Mouse (Mus musculus): ENCODE measurements at regions not wholly inside any gene's neighbourhood (a gene's known extent, or its start where the extent isn't known, plus 50 kb on each side); places are given as distances from the start of the nearest gene placed in this dataset.

DNA sequence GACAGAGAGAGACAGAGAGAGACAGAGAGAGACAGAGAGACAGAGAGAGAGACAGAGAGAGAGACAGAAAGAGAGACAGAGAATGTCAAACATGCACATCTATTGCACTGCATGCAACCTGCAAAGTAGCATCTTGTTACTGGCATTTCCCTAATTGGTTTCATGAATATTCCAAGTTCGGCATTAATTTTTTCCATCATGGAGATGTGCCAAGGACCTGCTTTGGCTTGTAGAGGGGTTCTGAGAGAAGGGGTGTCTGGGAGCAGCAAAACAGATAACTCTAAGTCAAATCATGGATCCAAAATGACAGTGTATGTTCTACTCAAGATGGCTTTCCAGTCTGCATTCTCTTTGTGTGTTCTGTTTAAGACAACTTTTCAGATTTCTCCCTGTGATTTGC is 532.5 kb upstream of the Syt1 start:
- Histone ChIP-seq H3K4me1 (ENCODE audit: control insufficient read depth, insufficient read depth, low read length) (no peaks in the 10 kb centered on the region), H3K9me3 (replicated peaks; ENCODE audit: control insufficient read depth, low read length) (no peaks in the 10 kb centered on the region), H3K9ac (replicated peaks; ENCODE audit: low read length) (no peak overlapping the region), H3K27me3 (ENCODE audit: control insufficient read depth, insufficient read depth, low read length) (no peaks in the 10 kb centered on the region), H3K4me3 (ENCODE audit: low read depth, low read length) (no peak overlapping the region), H3K27ac (replicated peaks; ENCODE audit: low read depth, low read length) (no peak overlapping the region), H3K36me3 (replicated peaks; ENCODE audit: control insufficient read depth, insufficient read depth, low read depth, low read length) (no peaks in the 10 kb centered on the region), H3K4me2 (ENCODE audit: low read depth, low read length) (no peak overlapping the region)
- 86% methylated on average over 1 of the region's 1 CpGs for WGBS
- ATAC-seq (replicated peaks; ENCODE audit: insufficient number of reproducible peaks, low FRiP score, low TSS enrichment, low read depth), result no peak
- no peak for DNase-seq (ENCODE audit: low spot score)

DNA sequence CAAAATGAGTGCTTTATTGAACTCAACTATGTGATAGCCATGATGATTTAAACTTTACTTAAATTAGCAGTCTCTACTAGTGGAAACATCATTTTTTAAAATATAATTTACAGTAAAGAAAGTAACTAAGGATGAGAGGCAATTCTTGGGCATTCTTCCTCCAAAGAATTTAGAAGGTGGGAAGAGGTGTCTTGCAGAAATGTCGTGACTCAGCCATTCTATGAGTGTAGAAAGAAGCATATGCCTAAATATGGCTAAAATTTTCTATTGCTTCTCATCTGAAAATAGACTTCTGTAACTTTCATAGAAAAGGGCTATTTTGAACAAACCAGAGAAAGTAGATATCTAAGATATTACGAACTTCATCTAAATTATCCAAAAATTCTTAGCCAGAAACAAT is 529.4 kb upstream of the Syt1 start:
- ATAC-seq (replicated peaks; ENCODE audit: insufficient number of reproducible peaks, low FRiP score, low TSS enrichment, low read depth) (no peak), DNase-seq (ENCODE audit: low spot score) (no peak)
- Histone ChIP-seq H3K4me2 (ENCODE audit: low read depth, low read length) (no peak overlapping the region), H3K9me3 (replicated peaks; ENCODE audit: control insufficient read depth, low read length) (no peaks in the 10 kb centered on the region), H3K27ac (replicated peaks; ENCODE audit: low read depth, low read length) (no peak overlapping the region), H3K27me3 (ENCODE audit: control insufficient read depth, insufficient read depth, low read length) (no peaks in the 10 kb centered on the region), H3K9ac (replicated peaks; ENCODE audit: low read length) (no peak overlapping the region), H3K36me3 (replicated peaks; ENCODE audit: control insufficient read depth, insufficient read depth, low read depth, low read length) (no peaks in the 10 kb centered on the region), H3K4me3 (ENCODE audit: low read depth, low read length) (no peak overlapping the region), H3K4me1 (ENCODE audit: control insufficient read depth, insufficient read depth, low read length) (no peaks in the 10 kb centered on the region)
- 82% methylated on average over 2 of the region's 2 CpGs for WGBS

- Histone ChIP-seq H3K4me2 (ENCODE audit: low read depth, low read length) (no peak overlapping the region), H3K9me3 (replicated peaks; ENCODE audit: control insufficient read depth, low read length) (no peaks in the 10 kb centered on the region), H3K4me3 (ENCODE audit: low read depth, low read length) (no peak overlapping the region), H3K27me3 (ENCODE audit: control insufficient read depth, insufficient read depth, low read length) (no peaks in the 10 kb centered on the region), H3K36me3 (replicated peaks; ENCODE audit: control insufficient read depth, insufficient read depth, low read depth, low read length) (no peaks in the 10 kb centered on the region), H3K4me1 (ENCODE audit: control insufficient read depth, insufficient read depth, low read length) (no peaks in the 10 kb centered on the region), H3K9ac (replicated peaks; ENCODE audit: low read length) (no peak overlapping the region), H3K27ac (replicated peaks; ENCODE audit: low read depth, low read length) (no peak overlapping the region)
- WGBS, result 90% methylated on average over 2 of the region's 2 CpGs
- ATAC-seq (replicated peaks; ENCODE audit: insufficient number of reproducible peaks, low FRiP score, low TSS enrichment, low read depth) (no peak), DNase-seq (ENCODE audit: low spot score) (no peak)
Measured at GRCm38 (mm10) chr10:109528096-109528495, 517.3 kb upstream of the Syt1 start.

DNA sequence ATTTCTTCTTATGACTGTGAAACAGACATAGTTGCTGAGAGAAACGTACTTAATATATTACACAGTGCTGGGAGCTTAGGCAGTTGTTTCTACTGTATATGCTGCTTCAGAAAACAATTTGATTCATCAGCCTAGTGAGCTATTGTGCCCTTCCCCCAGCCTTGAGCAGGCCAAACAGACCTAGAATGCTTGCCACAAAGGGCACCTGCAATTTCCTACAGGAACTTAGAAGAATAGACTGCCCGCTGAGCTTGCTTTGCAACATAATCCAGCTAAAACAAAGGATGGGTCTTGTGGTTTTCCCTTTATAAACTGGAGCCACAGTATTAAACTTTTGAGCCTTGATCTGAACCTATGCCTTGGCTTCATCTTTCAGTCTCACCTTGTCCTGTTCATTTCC is 510.9 kb upstream of the Syt1 start:
- Histone ChIP-seq H3K4me2 (ENCODE audit: low read depth, low read length) (no peak overlapping the region), H3K27me3 (ENCODE audit: control insufficient read depth, insufficient read depth, low read length) (no peaks in the 10 kb centered on the region), H3K36me3 (replicated peaks; ENCODE audit: control insufficient read depth, insufficient read depth, low read depth, low read length) (no peaks in the 10 kb centered on the region), H3K9ac (replicated peaks; ENCODE audit: low read length) (no peak overlapping the region), H3K9me3 (replicated peaks; ENCODE audit: control insufficient read depth, low read length) (no peaks in the 10 kb centered on the region), H3K4me3 (ENCODE audit: low read depth, low read length) (no peak overlapping the region), H3K27ac (replicated peaks; ENCODE audit: low read depth, low read length) (no peak overlapping the region), H3K4me1 (ENCODE audit: control insufficient read depth, insufficient read depth, low read length) (no peaks in the 10 kb centered on the region)
- 22% methylated on average over 2 of the region's 2 CpGs for WGBS
- DNase-seq (ENCODE audit: low spot score) (no peak), ATAC-seq (replicated peaks; ENCODE audit: insufficient number of reproducible peaks, low FRiP score, low TSS enrichment, low read depth) (no peak)

- no peak overlapping the region for H3K4me3 ChIP-seq (ENCODE audit: low read depth, low read length)
- H3K36me3 ChIP-seq (replicated peaks; ENCODE audit: control insufficient read depth, insufficient read depth, low read depth, low read length), result no peaks in the 10 kb centered on the region
- DNase-seq (ENCODE audit: low spot score) (no peak), ATAC-seq (replicated peaks; ENCODE audit: insufficient number of reproducible peaks, low FRiP score, low TSS enrichment, low read depth) (no peak)
- H3K27me3 ChIP-seq (ENCODE audit: control insufficient read depth, insufficient read depth, low read length), result no peaks in the 10 kb centered on the region
- H3K4me1 ChIP-seq (ENCODE audit: control insufficient read depth, insufficient read depth, low read length), result no peaks in the 10 kb centered on the region
- no peak overlapping the region for H3K4me2 ChIP-seq (ENCODE audit: low read depth, low read length)
- H3K9ac ChIP-seq (replicated peaks; ENCODE audit: low read length), result no peak overlapping the region
- no peak overlapping the region for H3K27ac ChIP-seq (replicated peaks; ENCODE audit: low read depth, low read length)
- WGBS, result 94% methylated on average over 1 of the region's 1 CpGs
- H3K9me3 ChIP-seq (replicated peaks; ENCODE audit: control insufficient read depth, low read length), result no peaks in the 10 kb centered on the region
Measured at GRCm38 (mm10) chr10:109517664-109518063, 506.9 kb upstream of the Syt1 start.

DNA sequence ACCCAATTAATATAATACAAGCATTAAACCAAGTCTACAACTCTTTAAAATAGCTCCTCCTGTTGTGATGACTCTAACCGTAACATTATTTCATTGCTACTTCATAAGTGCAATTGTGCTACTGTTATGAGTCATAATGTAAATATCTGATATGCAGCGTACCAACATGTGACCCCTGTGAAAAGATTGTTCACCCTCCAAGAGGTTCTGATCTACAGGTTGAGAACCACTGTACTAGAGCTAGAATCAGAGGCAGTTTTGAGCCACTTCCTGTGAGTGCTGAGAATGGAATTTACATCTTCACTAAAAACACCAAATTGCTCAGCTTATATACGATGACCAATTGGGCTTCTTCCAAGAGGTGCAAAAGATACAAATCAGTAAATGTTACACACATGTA is 504.4 kb upstream of the Syt1 start:
- Histone ChIP-seq H3K4me3 (ENCODE audit: low read depth, low read length) (no peak overlapping the region), H3K9me3 (replicated peaks; ENCODE audit: control insufficient read depth, low read length) (no peaks in the 10 kb centered on the region), H3K4me2 (ENCODE audit: low read depth, low read length) (no peak overlapping the region), H3K9ac (replicated peaks; ENCODE audit: low read length) (no peak overlapping the region), H3K27me3 (ENCODE audit: control insufficient read depth, insufficient read depth, low read length) (no peaks in the 10 kb centered on the region), H3K36me3 (replicated peaks; ENCODE audit: control insufficient read depth, insufficient read depth, low read depth, low read length) (no peaks in the 10 kb centered on the region), H3K4me1 (ENCODE audit: control insufficient read depth, insufficient read depth, low read length) (no peaks in the 10 kb centered on the region), H3K27ac (replicated peaks; ENCODE audit: low read depth, low read length) (no peak overlapping the region)
- DNase-seq (ENCODE audit: low spot score) (no peak), ATAC-seq (replicated peaks; ENCODE audit: insufficient number of reproducible peaks, low FRiP score, low TSS enrichment, low read depth) (no peak)
- WGBS, result 94% methylated on average over 3 of the region's 3 CpGs

DNA sequence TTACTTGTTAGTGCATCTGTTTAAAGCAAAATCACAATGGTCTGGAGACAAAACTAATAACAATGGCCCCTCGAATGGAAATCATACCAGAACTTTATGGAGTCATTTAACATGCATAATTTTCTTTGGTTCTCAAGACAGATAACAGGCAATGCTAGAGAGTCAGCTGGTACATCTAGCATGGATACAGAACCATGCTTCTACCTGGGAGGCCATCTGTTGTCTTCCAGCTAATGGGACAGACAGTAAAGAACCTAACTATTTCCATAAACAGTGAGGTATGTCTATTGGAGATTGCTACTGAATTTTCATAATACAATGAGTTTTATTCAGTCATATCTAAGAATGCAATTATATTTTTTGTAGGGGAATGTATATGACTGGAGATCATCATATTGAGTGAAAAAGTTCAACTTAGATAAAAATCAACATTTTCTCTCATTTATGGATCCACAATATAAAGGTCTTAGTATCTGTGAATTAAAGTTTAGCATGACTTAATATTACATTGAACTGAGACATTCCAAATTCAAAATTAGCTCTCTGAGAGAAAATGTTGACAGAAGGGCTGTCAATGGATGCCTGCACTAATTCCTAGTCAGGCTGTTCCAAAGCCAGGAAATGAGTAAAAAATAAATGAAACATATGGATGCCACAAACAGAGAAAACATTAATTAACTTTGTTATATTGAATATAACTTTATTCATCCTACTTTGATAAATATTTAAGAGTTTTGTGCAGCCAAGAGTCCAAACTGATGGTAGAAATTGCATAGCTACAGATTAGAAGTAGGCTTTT is 500.3 kb upstream of the Syt1 start:
- ATAC-seq (replicated peaks; ENCODE audit: insufficient number of reproducible peaks, low FRiP score, low TSS enrichment, low read depth), result no peak
- 68% methylated on average over 1 of the region's 1 CpGs for WGBS
- H3K27me3 ChIP-seq (ENCODE audit: control insufficient read depth, insufficient read depth, low read length), result no peaks in the 10 kb centered on the region

DNA sequence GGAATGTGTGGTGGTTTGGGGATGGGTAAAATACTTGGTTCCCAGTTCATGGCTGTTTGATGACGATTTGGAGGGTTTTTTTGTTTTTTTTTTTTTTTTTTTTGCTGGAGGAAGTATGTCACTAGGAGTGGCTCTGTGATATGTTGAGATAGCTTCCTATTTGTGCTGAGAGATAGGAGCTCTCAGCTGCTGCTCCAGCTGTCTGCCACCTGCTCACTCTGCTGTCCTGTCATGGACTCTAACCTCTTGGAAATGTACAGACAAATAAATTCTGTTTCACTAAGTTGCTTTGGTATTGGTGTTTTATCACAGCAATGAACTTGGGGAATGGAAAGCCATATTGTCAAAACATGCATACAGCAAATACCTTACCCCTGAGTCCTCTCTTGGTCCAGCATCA is 497.8 kb upstream of the Syt1 start:
- H3K27ac ChIP-seq (replicated peaks; ENCODE audit: low read depth, low read length), result no peak overlapping the region
- no peak overlapping the region for H3K9ac ChIP-seq (replicated peaks; ENCODE audit: low read length)
- H3K4me1 ChIP-seq (ENCODE audit: control insufficient read depth, insufficient read depth, low read length), result no peaks in the 10 kb centered on the region
- H3K4me2 ChIP-seq (ENCODE audit: low read depth, low read length), result no peak overlapping the region
- DNase-seq (ENCODE audit: low spot score), result no peak
- H3K36me3 ChIP-seq (replicated peaks; ENCODE audit: control insufficient read depth, insufficient read depth, low read depth, low read length), result no peaks in the 10 kb centered on the region
- H3K4me3 ChIP-seq (ENCODE audit: low read depth, low read length), result no peak overlapping the region
- 65% methylated on average over 1 of the region's 1 CpGs for WGBS
- no peak for ATAC-seq (replicated peaks; ENCODE audit: insufficient number of reproducible peaks, low FRiP score, low TSS enrichment, low read depth)
- no peaks in the 10 kb centered on the region for H3K9me3 ChIP-seq (replicated peaks; ENCODE audit: control insufficient read depth, low read length)
- no peaks in the 10 kb centered on the region for H3K27me3 ChIP-seq (ENCODE audit: control insufficient read depth, insufficient read depth, low read length)

More for the DNA sequence above, 500.3 kb upstream of the Syt1 start:
- no peak overlapping the region for H3K4me2 ChIP-seq (ENCODE audit: low read depth, low read length)
- H3K4me1 ChIP-seq (ENCODE audit: control insufficient read depth, insufficient read depth, low read length), result no peaks in the 10 kb centered on the region
- H3K36me3 ChIP-seq (replicated peaks; ENCODE audit: control insufficient read depth, insufficient read depth, low read depth, low read length), result no peaks in the 10 kb centered on the region
- no peak for DNase-seq (ENCODE audit: low spot score)
- H3K9ac ChIP-seq (replicated peaks; ENCODE audit: low read length), result no peak overlapping the region
- no peak overlapping the region for H3K4me3 ChIP-seq (ENCODE audit: low read depth, low read length)
- H3K27ac ChIP-seq (replicated peaks; ENCODE audit: low read depth, low read length), result no peak overlapping the region
- H3K9me3 ChIP-seq (replicated peaks; ENCODE audit: control insufficient read depth, low read length), result no peaks in the 10 kb centered on the region

Data from embryonic facial prominence, embryonic 11.5 days (tissue).